Mouse (Mus musculus) midbrain, embryonic 16.5 days (tissue): ENCODE measurements at regions not wholly inside any gene's neighbourhood (a gene's known extent, or its start where the extent isn't known, plus 50 kb on each side); places are given as distances from the start of the nearest gene placed in this dataset.

Experiments
- ATAC-seq: fragments of 200-750 bp; cut with Nextera tagmentation; 2 replicates; pipeline ENCODE4 v1.8.0; 2017; ENCODE audit warnings: moderate TSS enrichment
- H3K27ac ChIP-seq: fragments of 300-500 bp; sonication (generic); 2 replicates; pipeline ENCODE4 v1.5.1; 2014; ENCODE audit warnings: mild to moderate bottlenecking, low read length, mixed read lengths
- H3K27me3 ChIP-seq: fragments of 300-500 bp; sonication (generic); 2 replicates; pipeline ENCODE4 v1.6.1; 2014; ENCODE audit warnings: low read depth, low read length, mixed read lengths; ENCODE audit not compliant: control insufficient read depth, insufficient read depth
- H3K36me3 ChIP-seq: fragments of 300-500 bp; sonication (generic); 2 replicates; pipeline ENCODE4 v1.6.1; 2014; ENCODE audit warnings: mild to moderate bottlenecking, low read length, moderate library complexity, mixed read lengths; ENCODE audit not compliant: control insufficient read depth, insufficient read depth
- H3K4me1 ChIP-seq: fragments of 300-500 bp; sonication (generic); 2 replicates; pipeline ENCODE4 v1.6.1; 2014; ENCODE audit warnings: mild to moderate bottlenecking, low read length, mixed read lengths; ENCODE audit not compliant: control insufficient read depth, insufficient read depth
- H3K4me2 ChIP-seq: fragments of 300-500 bp; sonication (generic); 2 replicates; pipeline ENCODE4 v1.6.1; 2014; ENCODE audit warnings: mild to moderate bottlenecking, low read length, mixed read lengths
- H3K4me3 ChIP-seq: fragments of 300-500 bp; sonication (generic); 2 replicates; pipeline ENCODE4 v1.5.1; 2014; ENCODE audit warnings: low read depth, mild to moderate bottlenecking, low read length, moderate library complexity, mixed read lengths
- H3K9ac ChIP-seq: fragments of 300-500 bp; sonication (generic); 2 replicates; pipeline ENCODE4 v1.6.1; 2014; ENCODE audit warnings: low read depth, low read length, mixed read lengths
- H3K9me3 ChIP-seq: fragments of 300-500 bp; sonication (generic); replicated peaks from 2 replicates; pipeline ENCODE4 v1.6.1; 2014; ENCODE audit warnings: mild to moderate bottlenecking, low read length, mixed read lengths; ENCODE audit not compliant: control insufficient read depth, poor library complexity, severe bottlenecking
- WGBS: fragments of 180-500 bp; shearing (Covaris S2); extraction: QIAGEN DNeasy Blood & Tissue Kit; methylation state at CpG from one replicate; pipeline ENCODE4 v1.1.7; 2014; 5-methylcytosine and 5-hydroxymethylcytosine counted together

DNA sequence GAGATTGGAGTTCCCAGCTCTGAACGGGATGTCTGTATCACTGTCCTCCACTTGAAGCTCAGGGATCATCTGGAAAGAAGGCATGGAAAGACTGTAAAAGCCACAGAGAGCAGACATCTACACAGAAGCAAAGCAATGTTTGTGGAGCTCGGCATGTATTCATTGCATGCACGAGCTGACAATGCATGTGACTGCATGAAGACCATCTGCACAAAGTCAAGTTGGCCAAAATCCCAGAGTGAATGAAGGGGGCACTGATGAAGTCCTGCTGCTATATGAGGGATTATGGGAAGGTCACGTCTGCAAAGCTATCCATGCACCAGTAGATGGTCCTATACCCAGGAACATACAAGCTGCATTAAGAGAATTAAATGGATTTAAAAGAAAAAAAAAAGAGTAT lies 317.6 kb upstream of the Sox9 start:
- WGBS: 78% methylated on average over 4 of the region's 4 CpGs
- Histone ChIP-seq H3K4me2 (no peak overlapping the region), H3K36me3 (no peaks in the 10 kb centered on the region), H3K27me3 (no peaks in the 10 kb centered on the region), H3K4me3 (no peak overlapping the region), H3K9ac (no peak overlapping the region), H3K9me3 (no peaks in the 10 kb centered on the region), H3K27ac (no peak overlapping the region), H3K4me1 (no peaks in the 10 kb centered on the region)
- no peak for ATAC-seq

GRCm38 (mm10) chr11:112470336-112470735 lies 311.7 kb upstream of the Sox9 start:
- H3K27ac ChIP-seq: no peak overlapping the region
- 83% methylated on average over 3 of the region's 3 CpGs for WGBS

DNA sequence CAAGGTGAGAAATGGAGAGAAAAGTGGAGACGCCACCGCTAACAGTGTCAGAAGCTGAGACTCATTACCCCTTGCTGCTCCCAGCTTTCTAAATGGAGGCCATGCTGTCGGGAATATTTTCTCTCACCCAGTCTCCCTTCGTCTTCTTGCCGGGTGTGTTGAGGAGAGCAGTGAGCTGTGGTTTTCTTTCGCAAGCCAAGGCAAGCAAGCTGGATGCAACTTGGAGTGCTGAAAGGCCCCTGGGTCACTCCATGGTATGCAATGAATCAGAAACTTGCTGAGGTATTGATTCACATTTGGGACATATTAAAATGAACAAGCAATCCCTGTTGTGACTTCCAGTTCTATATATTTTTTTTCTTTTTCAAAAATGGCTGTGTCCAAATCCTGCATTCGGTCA lies 308.8 kb upstream of the Sox9 start:
- no peaks in the 10 kb centered on the region for H3K27me3 ChIP-seq
- no peak overlapping the region for H3K27ac ChIP-seq

More at GRCm38 (mm10) chr11:112470336-112470735, 311.7 kb upstream of the Sox9 start:
- Histone ChIP-seq H3K36me3 (no peaks in the 10 kb centered on the region), H3K4me2 (no peak overlapping the region), H3K9me3 (no peaks in the 10 kb centered on the region), H3K9ac (no peak overlapping the region), H3K4me1 (no peaks in the 10 kb centered on the region), H3K27me3 (no peaks in the 10 kb centered on the region), H3K4me3 (no peak overlapping the region)
- ATAC-seq: no peak

DNA sequence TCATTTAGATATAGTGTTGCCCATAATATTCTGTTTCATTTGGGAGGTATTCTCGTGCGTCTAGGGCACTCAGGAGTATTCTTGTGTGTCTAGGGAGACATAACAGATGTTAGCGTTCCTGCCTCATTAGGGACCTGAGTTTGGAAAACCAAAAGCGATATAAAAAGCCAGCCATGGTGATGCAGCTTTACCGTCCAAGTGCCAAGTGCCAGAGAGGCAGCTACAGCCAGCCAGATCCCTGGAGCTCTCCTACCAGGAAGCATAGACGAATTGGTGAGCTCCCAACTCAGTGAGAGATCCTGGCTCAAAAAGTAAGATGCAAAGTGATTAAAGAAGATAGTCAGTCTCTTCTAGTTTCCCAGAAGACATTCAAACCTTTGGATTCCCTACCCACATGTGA lies 308.3 kb upstream of the Sox9 start:
- H3K27me3 ChIP-seq: no peaks in the 10 kb centered on the region
- H3K36me3 ChIP-seq: no peaks in the 10 kb centered on the region
- no peak for ATAC-seq
- 83% methylated on average over 6 of the region's 6 CpGs for WGBS
- H3K9me3 ChIP-seq: no peaks in the 10 kb centered on the region
- no peak overlapping the region for H3K27ac ChIP-seq
- H3K4me3 ChIP-seq: no peak overlapping the region
- H3K4me2 ChIP-seq: no peak overlapping the region
- no peak overlapping the region for H3K9ac ChIP-seq
- H3K4me1 ChIP-seq: no peaks in the 10 kb centered on the region

More for the DNA sequence above, 308.8 kb upstream of the Sox9 start:
- WGBS: 92% methylated on average over 7 of the region's 7 CpGs
- H3K4me1 ChIP-seq: no peaks in the 10 kb centered on the region
- no peak for ATAC-seq
- no peak overlapping the region for H3K4me2 ChIP-seq
- H3K36me3 ChIP-seq: no peaks in the 10 kb centered on the region
- H3K9me3 ChIP-seq: no peaks in the 10 kb centered on the region
- H3K9ac ChIP-seq: no peak overlapping the region
- H3K4me3 ChIP-seq: no peak overlapping the region

- Histone ChIP-seq H3K27ac (no peak overlapping the region), H3K4me2 (no peak overlapping the region), H3K27me3 (no peaks in the 10 kb centered on the region), H3K4me3 (no peak overlapping the region), H3K9ac (no peak overlapping the region), H3K9me3 (no peaks in the 10 kb centered on the region), H3K36me3 (no peaks in the 10 kb centered on the region), H3K4me1 (no peaks in the 10 kb centered on the region)
- 78% methylated on average over 11 of the region's 11 CpGs for WGBS
- no peak for ATAC-seq
Observed at GRCm38 (mm10) chr11:112480360-112480759, 301.7 kb upstream of the Sox9 start.

DNA sequence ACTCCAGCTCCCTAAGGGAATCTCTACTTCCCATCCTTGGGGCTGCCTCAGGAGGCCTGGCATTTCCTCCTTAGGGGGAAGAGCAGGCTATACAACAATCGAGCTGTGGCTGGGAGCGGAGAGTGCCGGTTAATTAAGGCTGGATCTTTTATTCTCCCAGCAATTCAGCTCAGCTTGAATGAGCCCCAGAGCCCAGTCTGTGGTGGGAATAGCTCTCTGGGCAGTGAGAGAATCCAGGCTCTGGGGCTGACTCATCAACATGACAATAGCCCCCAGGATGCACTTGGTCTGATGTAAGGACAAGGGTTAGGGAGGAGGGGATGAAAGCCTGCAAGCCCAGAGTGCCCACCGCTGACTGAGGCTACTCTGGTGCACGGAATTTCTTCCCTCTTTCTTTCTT lies 280.2 kb upstream of the Sox9 start:
- Histone ChIP-seq H3K36me3 (no peaks in the 10 kb centered on the region), H3K9ac (no peak overlapping the region), H3K9me3 (no peaks in the 10 kb centered on the region), H3K27me3 (no peaks in the 10 kb centered on the region), H3K27ac (peak overlapping the region; percentile 63), H3K4me2 (peak overlapping the region; percentile 25; the same call in 1 of the 2 replicates), H3K4me3 (no peak overlapping the region), H3K4me1 (peaks cover 7% of the 10 kb centered on the region; the same call in 1 of the 2 replicates)
- ATAC-seq: peak; percentile 94
- WGBS: 2% methylated on average over 5 of the region's 5 CpGs

DNA sequence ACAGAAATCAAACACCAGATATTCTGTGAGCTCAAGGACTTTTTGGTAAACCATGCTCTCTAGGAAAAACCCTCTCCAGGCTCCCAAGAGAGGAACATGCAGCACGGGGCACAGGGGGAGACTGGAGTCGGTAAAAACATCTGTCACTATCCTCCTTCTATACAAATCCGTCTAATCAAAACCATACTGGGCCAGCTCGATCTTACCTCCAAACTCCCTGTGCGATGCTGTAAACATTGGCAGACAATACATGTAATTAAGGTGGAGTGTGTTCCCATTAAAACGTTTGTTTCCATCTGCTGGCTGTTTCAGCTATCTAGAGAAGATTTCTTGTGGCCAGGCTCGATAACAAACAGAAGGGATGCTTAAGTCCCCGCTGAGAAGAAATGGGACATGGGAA lies 262.9 kb upstream of the Sox9 start:
- no peaks in the 10 kb centered on the region for H3K4me1 ChIP-seq
- no peak overlapping the region for H3K4me3 ChIP-seq
- no peak overlapping the region for H3K9ac ChIP-seq
- no peak overlapping the region for H3K4me2 ChIP-seq
- no peaks in the 10 kb centered on the region for H3K27me3 ChIP-seq
- no peaks in the 10 kb centered on the region for H3K36me3 ChIP-seq
- WGBS: 76% methylated on average over 8 of the region's 8 CpGs
- no peak for ATAC-seq
- no peak overlapping the region for H3K27ac ChIP-seq
- H3K9me3 ChIP-seq: no peaks in the 10 kb centered on the region

DNA sequence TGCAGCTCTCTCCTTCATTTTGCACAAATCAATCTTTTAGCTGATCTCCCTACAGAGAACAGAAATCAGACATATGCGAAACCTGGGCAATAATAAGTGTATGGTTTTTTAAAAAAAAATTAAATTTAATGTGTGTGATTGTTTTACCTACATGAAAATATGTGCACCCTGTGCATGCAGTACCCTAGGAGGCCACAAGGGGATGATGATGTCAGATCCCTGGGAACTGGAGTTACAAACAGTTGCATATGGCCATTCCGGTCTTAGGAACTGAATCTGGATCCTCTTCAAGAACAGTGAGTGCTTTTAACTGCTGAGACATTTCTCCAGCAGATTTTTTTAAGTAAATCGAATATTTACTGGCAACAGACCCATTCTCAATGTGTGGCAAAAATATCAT lies 257.0 kb upstream of the Sox9 start:
- H3K9ac ChIP-seq: no peak overlapping the region
- no peak overlapping the region for H3K27ac ChIP-seq
- H3K9me3 ChIP-seq: no peaks in the 10 kb centered on the region
- no peak for ATAC-seq
- WGBS: 95% methylated on average over 3 of the region's 3 CpGs
- no peaks in the 10 kb centered on the region for H3K27me3 ChIP-seq
- no peaks in the 10 kb centered on the region for H3K36me3 ChIP-seq
- H3K4me2 ChIP-seq: no peak overlapping the region
- H3K4me1 ChIP-seq: no peaks in the 10 kb centered on the region
- H3K4me3 ChIP-seq: no peak overlapping the region

DNA sequence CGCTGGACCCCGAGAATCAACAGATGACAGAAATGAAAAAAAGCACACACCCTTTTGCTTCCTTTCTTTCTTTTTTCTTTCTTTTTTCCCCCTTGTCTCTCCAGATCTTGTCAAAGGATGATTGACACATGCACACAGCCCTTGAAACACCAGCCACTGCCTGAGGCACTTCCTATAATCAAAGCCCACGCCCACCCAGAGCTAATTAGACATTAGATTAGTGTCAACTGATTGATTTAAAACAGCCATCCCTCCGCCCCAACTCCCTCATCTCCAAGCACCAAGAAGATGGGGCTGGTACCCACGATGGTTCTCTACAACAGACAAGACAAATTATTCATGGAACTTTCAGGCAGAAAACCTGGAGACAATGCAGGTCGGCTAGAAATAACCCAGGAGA lies 239.5 kb upstream of the Sox9 start:
- Histone ChIP-seq H3K9ac (no peak overlapping the region), H3K4me2 (no peak overlapping the region), H3K9me3 (no peaks in the 10 kb centered on the region), H3K27me3 (no peaks in the 10 kb centered on the region), H3K4me3 (no peak overlapping the region), H3K27ac (no peak overlapping the region), H3K36me3 (no peaks in the 10 kb centered on the region), H3K4me1 (no peaks in the 10 kb centered on the region; the same call in 1 of the 2 replicates)
- ATAC-seq: no peak
- WGBS: 13% methylated on average over 6 of the region's 6 CpGs

- no peak overlapping the region for H3K27ac ChIP-seq
- no peak overlapping the region for H3K4me2 ChIP-seq
- 77% methylated on average over 6 of the region's 6 CpGs for WGBS
- H3K27me3 ChIP-seq: no peaks in the 10 kb centered on the region
- no peak for ATAC-seq
- H3K9me3 ChIP-seq: no peaks in the 10 kb centered on the region
- H3K36me3 ChIP-seq: no peaks in the 10 kb centered on the region
- H3K9ac ChIP-seq: no peak overlapping the region
- no peaks in the 10 kb centered on the region; the same call in 1 of the 2 replicates for H3K4me1 ChIP-seq
- no peak overlapping the region for H3K4me3 ChIP-seq
Observed at GRCm38 (mm10) chr11:112543473-112543872, 238.6 kb upstream of the Sox9 start.
